Mouse (Mus musculus) midbrain, embryonic 12.5 days (tissue): ENCODE results near the gene Arpc5l. TPM values are rescaled to one million over a fixed set of nuclear protein-coding genes. Genes with fewer than 3 reads are reported as not detected.
A peak's percentile ranks its signal among the peaks of the same experiment; 100 is the strongest.
"Not testable (repeated sequence)": the region's sequence is repeated elsewhere in the genome, so short reads cannot be mapped to it uniquely, and the experiment has no call there.

Experiments used
- ATAC-seq: fragments of 200-750 bp; cut with Nextera tagmentation; 2 replicates; pipeline ENCODE4 v1.8.0; 2017; ENCODE audit warnings: low read depth, moderate TSS enrichment, moderate library complexity; ENCODE audit not compliant: low FRiP score
- H3K27ac ChIP-seq: fragments of 300-500 bp; sonication (generic); replicated peaks from 2 replicates; pipeline ENCODE4 v1.5.1; 2016; ENCODE audit warnings: mild to moderate bottlenecking
- H3K27me3 ChIP-seq: fragments of 300-500 bp; sonication (generic); 2 replicates; pipeline ENCODE4 v1.6.1; 2016; ENCODE audit warnings: mild to moderate bottlenecking
- H3K36me3 ChIP-seq: fragments of 300-500 bp; sonication (generic); 2 replicates; pipeline ENCODE4 v1.6.1; 2016
- H3K4me1 ChIP-seq: fragments of 300-500 bp; sonication (generic); 2 replicates; pipeline ENCODE4 v1.6.1; 2016
- H3K4me2 ChIP-seq: fragments of 300-500 bp; sonication (generic); replicated peaks from 2 replicates; pipeline ENCODE4 v1.6.1; 2016; ENCODE audit warnings: mild to moderate bottlenecking, moderate library complexity
- H3K4me3 ChIP-seq: fragments of 300-500 bp; sonication (generic); 2 replicates; pipeline ENCODE4 v1.5.1; 2016; ENCODE audit warnings: mild to moderate bottlenecking
- H3K9ac ChIP-seq: fragments of 300-500 bp; sonication (generic); replicated peaks from 2 replicates; pipeline ENCODE4 v1.6.1; 2016; ENCODE audit warnings: mild to moderate bottlenecking, moderate library complexity
- H3K9me3 ChIP-seq: fragments of 300-500 bp; sonication (generic); 2 replicates; pipeline ENCODE4 v1.6.1; 2016; ENCODE audit warnings: mild to moderate bottlenecking
- WGBS: fragments of 180-500 bp; shearing (Covaris S2); methylation state at CpG from one replicate; pipeline ENCODE4 v1.1.7; 2016; 5-methylcytosine and 5-hydroxymethylcytosine counted together
- polyA plus RNA-seq: library from polyadenylated mRNA; unstranded; fragments of >200 nt; fragmentation: Nextera tagmentation; extraction: Ambion mirVana; gene quantifications from 2 replicates; pipeline ENCODE4 v1.2.1, GENCODE M21; 2016

Arpc5l gene
- polyA plus RNA-seq, 1 experiment from 2014 or later, result 134 TPM

DNA sequence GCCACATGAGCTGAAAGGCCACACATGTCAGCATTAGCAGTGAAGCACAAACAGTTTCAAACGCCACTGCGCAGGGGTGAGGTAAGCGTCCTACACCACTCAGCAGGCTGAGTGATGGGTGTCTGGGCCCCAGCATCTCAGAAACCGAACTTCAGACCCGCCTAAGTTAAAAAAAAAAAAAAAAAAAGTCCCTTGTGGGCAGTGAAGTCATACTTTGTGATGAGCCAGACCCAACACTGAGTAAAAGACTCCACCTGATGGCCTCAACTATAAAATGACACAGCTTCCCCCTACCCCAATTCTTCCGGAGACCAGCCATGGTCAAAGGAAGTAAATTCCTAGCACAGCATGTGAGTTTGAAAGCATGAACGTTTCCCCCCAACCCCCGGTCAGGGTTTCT is 2.0 kb upstream of the Arpc5l start:
- H3K9ac ChIP-seq, result peak overlapping the region; percentile 95
- 56% methylated on average over 8 of the region's 8 CpGs for WGBS
- H3K27ac ChIP-seq, result no peak overlapping the region
- peaks cover 35% of the 10 kb centered on the region for H3K4me1 ChIP-seq
- H3K36me3 ChIP-seq, result peaks cover 47% of the 10 kb centered on the region
- H3K4me3 ChIP-seq, result peak overlapping the region; percentile 84
- H3K4me2 ChIP-seq, result peak overlapping the region; percentile 97
- H3K9me3 ChIP-seq, result no peaks in the 10 kb centered on the region
- no peak for ATAC-seq
- no peaks in the 10 kb centered on the region for H3K27me3 ChIP-seq

DNA sequence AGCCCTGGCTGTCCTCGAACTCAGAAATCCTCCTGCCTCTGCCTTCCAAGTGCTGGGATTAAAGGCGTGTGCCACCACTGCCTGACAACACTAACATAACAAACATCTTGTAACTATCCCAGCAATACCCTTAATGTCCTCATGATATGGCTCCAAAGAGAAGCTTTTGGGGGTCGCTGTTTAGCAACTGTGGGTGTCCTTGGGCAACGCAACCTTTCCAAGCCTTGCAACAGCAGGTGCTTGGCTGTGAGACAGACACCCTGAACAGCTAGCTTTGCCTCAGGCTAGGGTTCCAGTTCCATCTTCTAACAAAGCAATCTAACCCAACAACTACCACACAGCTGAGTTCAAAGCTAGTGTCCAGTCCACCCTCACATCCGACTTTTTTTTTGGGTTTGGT is 1.6 kb upstream of the Arpc5l start:
- 71% methylated on average over 5 of the region's 5 CpGs for WGBS
- no peak overlapping the region for H3K27ac ChIP-seq

DNA sequence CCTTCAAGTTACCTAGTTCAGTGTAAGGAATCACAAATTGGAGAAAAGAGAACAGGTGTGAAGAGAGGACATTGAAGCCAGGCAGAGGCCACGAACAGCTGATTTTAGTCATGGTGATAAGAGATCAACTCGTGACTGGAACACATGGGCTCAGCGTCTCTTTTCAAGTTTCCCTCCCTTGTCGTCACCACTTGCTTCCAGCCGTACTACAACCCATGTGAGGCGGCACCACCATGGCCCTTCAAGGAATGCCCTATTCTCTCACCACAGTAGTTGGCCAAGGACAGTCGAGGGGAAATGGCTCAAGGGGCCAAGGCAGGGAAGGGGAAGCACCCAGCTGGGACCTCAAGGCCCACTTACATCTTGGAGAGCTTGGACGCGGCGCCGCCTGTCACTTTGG is 776 bp upstream of the Arpc5l start:
- peak overlapping the region; percentile 97 for H3K4me2 ChIP-seq
- H3K27me3 ChIP-seq, result no peaks in the 10 kb centered on the region
- peak overlapping the region; percentile 84 for H3K4me3 ChIP-seq
- no peak for ATAC-seq
- H3K9me3 ChIP-seq, result no peaks in the 10 kb centered on the region
- WGBS, result 1% methylated on average over 11 of the region's 11 CpGs
- H3K9ac ChIP-seq, result peak overlapping the region; percentile 95
- peaks cover 44% of the 10 kb centered on the region for H3K36me3 ChIP-seq
- H3K4me1 ChIP-seq, result peaks cover 43% of the 10 kb centered on the region
- peak overlapping the region; percentile 88; the same call in 1 of the 2 replicates for H3K27ac ChIP-seq

More for the DNA sequence above, 1.6 kb upstream of the Arpc5l start:
- H3K4me3 ChIP-seq, result peak overlapping the region; percentile 84
- ATAC-seq, result no peak
- peaks cover 35% of the 10 kb centered on the region for H3K4me1 ChIP-seq
- H3K9ac ChIP-seq, result peak overlapping the region; percentile 95
- no peaks in the 10 kb centered on the region for H3K27me3 ChIP-seq
- no peaks in the 10 kb centered on the region for H3K9me3 ChIP-seq
- H3K36me3 ChIP-seq, result peaks cover 47% of the 10 kb centered on the region
- peak overlapping the region; percentile 97 for H3K4me2 ChIP-seq

DNA sequence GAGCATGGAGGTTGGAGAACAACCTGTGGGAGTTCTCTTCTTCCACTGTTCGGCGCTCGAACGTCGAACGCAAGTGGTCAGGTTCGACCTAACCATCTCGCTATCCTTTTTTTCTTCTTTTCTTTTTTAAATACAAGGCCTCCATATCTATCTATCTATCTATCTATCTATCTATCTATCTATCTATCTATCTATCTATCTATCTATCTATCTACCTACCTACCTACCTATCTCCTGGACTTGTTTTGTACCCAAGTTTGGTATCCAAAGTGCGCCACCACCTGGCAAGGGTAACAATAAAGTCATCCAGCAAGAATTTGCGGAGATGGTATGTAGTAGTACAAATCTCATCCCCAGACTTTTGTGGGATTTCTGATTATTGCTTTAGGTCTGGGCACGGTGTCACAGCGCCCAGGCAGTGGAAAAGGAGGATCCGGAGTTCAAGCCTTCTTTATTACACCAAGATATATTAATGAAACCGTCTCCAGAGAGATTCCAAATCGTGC is 479 bp downstream of the Arpc5l start, which contains the start of gene Rpl35:
Rpl35 (minus strand) TSS at position 51 of the 506 bp plus-strand sequence.
- WGBS, result 13% methylated on average over 15 of the region's 15 CpGs
- H3K4me3 ChIP-seq, result peak within 1 kb of the TSS; percentile 84
- peak within 1 kb of the TSS; percentile 88 for H3K27ac ChIP-seq
- peak within 1 kb of the TSS; percentile 97 for H3K4me2 ChIP-seq
- no peak for ATAC-seq
- peaks cover 48% of the 10 kb centered on the region for H3K4me1 ChIP-seq
- H3K27me3 ChIP-seq, result no peaks in the 10 kb centered on the region
- no peaks in the 10 kb centered on the region for H3K9me3 ChIP-seq
- peak within 1 kb of the TSS; percentile 95 for H3K9ac ChIP-seq
- H3K36me3 ChIP-seq, result peaks cover 31% of the 10 kb centered on the region

DNA sequence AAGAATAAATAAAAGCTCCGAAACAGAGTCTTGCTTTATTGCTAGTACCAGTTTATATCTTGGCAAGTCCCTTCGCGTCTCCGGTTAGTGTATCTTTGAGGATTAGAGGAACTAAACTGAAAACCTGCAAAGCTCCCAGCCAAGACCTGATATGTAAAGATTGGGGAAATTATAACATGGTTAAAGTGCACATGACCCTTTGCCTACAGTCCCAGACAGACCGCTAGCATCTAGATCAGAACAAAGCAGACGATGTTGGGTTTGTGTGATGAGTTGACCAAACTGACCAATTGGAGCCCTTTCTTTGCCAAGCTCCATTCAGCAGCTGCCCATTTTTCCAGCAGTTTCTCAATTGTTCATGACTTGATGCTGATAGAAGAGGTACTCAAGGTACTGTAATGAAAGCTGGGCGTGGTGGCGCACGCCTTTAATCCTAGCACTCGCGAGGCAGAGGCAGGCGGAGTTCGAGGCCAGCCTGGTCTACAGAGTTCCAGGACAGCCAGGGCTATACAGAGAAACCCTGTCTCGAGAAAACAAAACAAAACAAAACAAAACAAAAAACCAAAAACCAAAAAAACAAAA is 1.1 kb downstream of the Arpc5l start:
- peak overlapping the region; percentile 84 for H3K4me3 ChIP-seq
- H3K9ac ChIP-seq, result no peak overlapping the region

DNA sequence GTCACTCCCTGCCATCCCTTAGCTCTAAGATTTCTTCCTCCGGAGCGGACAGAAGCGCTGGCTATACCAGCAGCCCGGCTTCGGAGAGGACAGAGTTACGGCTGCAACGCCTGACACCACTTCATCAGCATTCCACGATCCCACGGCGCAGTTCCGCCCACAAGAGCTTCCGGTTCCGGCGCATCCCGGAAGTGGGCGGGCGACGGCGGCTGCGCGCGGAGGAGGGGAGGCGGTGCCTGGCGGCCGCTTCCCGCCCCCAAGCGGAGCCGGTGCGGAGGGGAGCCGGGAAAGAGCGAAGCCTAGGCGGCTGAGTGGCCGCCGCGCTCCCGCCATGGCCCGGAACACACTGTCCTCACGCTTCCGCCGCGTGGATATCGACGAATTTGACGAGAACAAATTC is 2.7 kb downstream of the Arpc5l start:
- Histone ChIP-seq H3K9me3 (no peaks in the 10 kb centered on the region), H3K4me2 (peak overlapping the region; percentile 97), H3K4me3 (peak overlapping the region; percentile 82), H3K36me3 (peaks cover 18% of the 10 kb centered on the region), H3K27me3 (no peaks in the 10 kb centered on the region), H3K4me1 (peaks cover 43% of the 10 kb centered on the region), H3K27ac (peak overlapping the region; percentile 91), H3K9ac (peak overlapping the region; percentile 87)
- under 1% methylated on average over 44 of the region's 44 CpGs for WGBS
- peak; percentile 87 for ATAC-seq

More for the DNA sequence above, 1.1 kb downstream of the Arpc5l start:
- no peaks in the 10 kb centered on the region for H3K27me3 ChIP-seq
- no peak for ATAC-seq
- H3K36me3 ChIP-seq, result peaks cover 25% of the 10 kb centered on the region
- peaks cover 48% of the 10 kb centered on the region for H3K4me1 ChIP-seq
- H3K27ac ChIP-seq, result no peak overlapping the region
- H3K9me3 ChIP-seq, result no peaks in the 10 kb centered on the region
- peak overlapping the region; percentile 97 for H3K4me2 ChIP-seq
- 89% methylated on average over 14 of the region's 14 CpGs for whole genome bisulfite sequencing

DNA sequence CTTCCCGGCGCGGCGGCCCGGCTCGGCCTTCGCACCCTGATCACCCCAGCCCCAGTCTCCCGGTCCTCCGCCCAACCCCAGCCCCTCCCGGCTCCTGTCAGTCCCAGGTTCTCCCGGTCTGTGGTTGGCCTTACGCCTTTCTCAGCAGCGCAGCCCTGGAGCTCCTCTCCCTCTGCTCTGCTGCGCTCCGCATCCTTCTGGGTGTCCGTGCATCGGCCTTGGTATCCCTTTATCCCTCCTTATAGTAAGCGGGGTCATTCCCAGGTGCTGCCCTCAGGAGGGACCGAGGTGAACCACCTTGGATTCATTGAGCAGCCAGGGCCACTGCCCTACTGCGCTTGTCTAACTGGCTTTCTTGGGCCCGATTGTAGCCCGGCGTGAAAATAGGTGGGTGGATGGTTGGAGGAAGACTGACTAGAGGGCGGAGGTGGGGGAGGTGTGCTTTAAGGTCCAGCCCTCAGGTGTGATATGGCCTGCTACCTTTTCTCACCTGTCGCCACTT is 3.3 kb downstream of the Arpc5l start:
- peaks cover 38% of the 10 kb centered on the region for H3K4me1 ChIP-seq
- H3K9me3 ChIP-seq, result no peaks in the 10 kb centered on the region
- under 1% methylated on average over 25 of the region's 25 CpGs for WGBS
- peaks cover 18% of the 10 kb centered on the region for H3K36me3 ChIP-seq
- no peaks in the 10 kb centered on the region for H3K27me3 ChIP-seq
- H3K4me2 ChIP-seq, result peak overlapping the region; percentile 97
- H3K27ac ChIP-seq, result peak overlapping the region; percentile 91
- H3K4me3 ChIP-seq, result peak overlapping the region; percentile 82
- H3K9ac ChIP-seq, result peak overlapping the region; percentile 87
- ATAC-seq, result peak; percentile 51

DNA sequence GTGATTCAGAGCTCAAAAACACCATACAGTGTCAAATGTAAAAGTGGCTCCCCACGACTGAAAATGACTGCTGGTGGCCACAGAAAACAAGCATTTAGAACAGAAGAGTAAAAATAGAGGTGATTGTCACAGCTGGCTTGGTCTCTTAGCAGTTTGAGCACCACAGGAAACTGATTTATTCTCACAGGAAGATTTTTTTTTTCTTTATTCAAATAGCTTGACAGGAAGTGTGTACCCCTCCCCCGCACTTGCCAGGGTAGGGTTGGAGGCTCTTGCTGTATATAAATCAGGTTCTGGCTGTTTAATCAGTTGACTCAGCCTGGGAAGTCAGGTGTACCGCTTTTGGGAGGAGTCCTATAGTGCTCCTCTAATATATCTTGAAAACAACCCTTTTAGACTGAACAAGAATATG is 3.8 kb downstream of the Arpc5l start:
- H3K27ac ChIP-seq, result 0 out of 2 replicates have a peak overlapping the region, but pooled peaks have one; percentile 91
- ATAC-seq, result no peak
- H3K4me2 ChIP-seq, result peak overlapping the region; percentile 97
- H3K9ac ChIP-seq, result peak overlapping the region; percentile 87
- no peaks in the 10 kb centered on the region for H3K27me3 ChIP-seq
- H3K9me3 ChIP-seq, result no peaks in the 10 kb centered on the region
- peak overlapping the region; percentile 82 for H3K4me3 ChIP-seq
- peaks cover 36% of the 10 kb centered on the region for H3K4me1 ChIP-seq
- H3K36me3 ChIP-seq, result peaks cover 20% of the 10 kb centered on the region
- WGBS, result 46% methylated on average over 3 of the region's 3 CpGs

DNA sequence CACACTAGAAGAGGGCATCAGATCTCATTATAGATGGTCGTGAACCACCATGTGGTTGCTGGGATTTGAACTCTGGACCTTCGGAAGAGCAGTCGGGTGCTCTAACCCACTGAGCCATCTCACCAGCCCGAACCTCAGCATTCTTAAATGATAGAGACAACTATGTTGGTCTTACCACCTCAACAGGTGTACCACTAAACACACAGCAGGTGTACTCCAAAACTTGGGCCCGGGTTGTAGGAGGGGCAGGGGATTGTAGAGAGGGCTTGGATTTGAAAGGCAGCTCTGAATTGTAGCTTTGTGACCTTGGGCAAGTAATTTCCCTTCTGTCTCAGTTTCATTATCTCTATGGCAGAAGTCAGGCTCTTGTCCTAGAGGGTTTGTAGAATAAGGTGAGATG is 5.0 kb downstream of the Arpc5l start:
- not testable (repeated sequence) for H3K9me3 ChIP-seq, H3K4me2 ChIP-seq, ATAC-seq, H3K9ac ChIP-seq, H3K27ac ChIP-seq, H3K27me3 ChIP-seq, H3K4me3 ChIP-seq
- peaks cover 32% of the 10 kb centered on the region for H3K36me3 ChIP-seq
- H3K4me1 ChIP-seq, result peaks cover 32% of the 10 kb centered on the region
- WGBS, result 91% methylated on average over 5 of the region's 5 CpGs

DNA sequence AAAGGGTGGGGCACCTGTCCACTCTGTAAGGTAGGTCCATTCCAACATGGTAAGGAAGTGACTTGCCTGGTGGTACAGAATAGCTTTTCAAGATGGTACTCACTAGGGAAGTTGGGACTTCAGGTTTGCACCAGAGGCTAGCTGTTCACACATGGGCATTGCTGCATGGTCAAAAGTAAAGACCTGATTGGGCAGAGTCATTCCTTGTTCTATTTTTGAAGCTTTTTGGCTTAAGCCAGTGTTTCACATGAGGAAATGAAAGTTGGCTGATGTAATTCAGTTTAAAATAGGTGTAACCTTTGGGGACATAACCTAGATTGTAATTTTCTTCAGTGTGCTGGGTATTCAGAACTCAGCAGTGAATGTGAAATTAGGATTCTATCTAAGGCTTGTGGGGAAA is 6.1 kb downstream of the Arpc5l start:
- no peaks in the 10 kb centered on the region for H3K9me3 ChIP-seq
- no peaks in the 10 kb centered on the region for H3K27me3 ChIP-seq
- peaks cover 43% of the 10 kb centered on the region for H3K36me3 ChIP-seq
- H3K4me3 ChIP-seq, result no peak overlapping the region
- H3K4me2 ChIP-seq, result no peak overlapping the region
- H3K9ac ChIP-seq, result no peak overlapping the region
- ATAC-seq, result no peak
- H3K27ac ChIP-seq, result no peak overlapping the region
- peaks cover 25% of the 10 kb centered on the region for H3K4me1 ChIP-seq

DNA sequence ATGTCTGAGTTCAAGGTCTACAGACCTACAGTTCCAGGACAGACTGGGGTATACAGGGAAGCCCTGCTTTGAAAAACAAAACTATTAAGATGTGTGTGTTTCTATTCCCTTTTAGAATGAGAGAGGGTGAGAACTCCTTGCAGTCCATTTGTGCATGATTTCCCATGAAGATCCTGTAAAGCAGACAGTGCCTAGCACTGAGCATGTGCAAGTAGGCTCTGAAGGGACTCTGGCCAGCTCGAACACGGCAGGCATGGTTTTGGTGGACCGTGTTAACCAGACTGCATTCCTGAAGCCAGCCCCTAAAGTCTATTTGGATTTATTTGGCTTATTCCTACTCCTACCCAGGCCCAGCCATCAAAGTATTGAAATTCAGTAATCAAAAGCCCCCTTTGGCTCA is 6.8 kb downstream of the Arpc5l start:
- 92% methylated on average over 3 of the region's 3 CpGs for WGBS
- Histone ChIP-seq H3K4me2 (no peak overlapping the region), H3K4me1 (peaks cover 20% of the 10 kb centered on the region), H3K27me3 (no peaks in the 10 kb centered on the region), H3K36me3 (peaks cover 50% of the 10 kb centered on the region), H3K4me3 (no peak overlapping the region), H3K27ac (no peak overlapping the region), H3K9ac (no peak overlapping the region), H3K9me3 (no peaks in the 10 kb centered on the region)
- ATAC-seq, result no peak

DNA sequence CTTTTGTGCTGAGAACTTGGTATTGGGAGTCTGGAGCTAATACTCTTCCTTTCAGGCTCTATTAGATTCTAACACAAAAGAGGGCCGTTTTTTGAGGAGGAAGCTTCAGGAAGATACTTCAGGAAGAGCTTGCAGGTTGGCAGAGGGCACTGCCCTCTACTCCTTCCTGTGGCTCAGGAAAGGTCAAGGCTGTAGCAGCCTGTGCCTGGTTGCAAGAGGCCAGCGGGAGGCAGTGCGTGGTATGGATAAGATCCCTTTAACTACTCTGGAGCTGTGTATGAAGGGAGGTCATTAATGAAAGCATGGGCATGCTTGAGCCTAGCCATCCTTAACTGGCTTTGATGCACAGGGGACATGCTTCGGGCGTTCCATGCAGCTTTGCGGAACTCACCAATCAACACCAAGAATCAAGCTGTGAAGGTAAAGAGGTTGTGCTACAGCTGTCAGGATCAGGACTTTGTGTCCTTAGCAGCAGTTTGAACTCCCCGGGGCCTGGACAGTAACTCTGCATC is 7.7 kb downstream of the Arpc5l start:
- Histone ChIP-seq H3K9ac (no peak overlapping the region), H3K4me1 (peaks cover 17% of the 10 kb centered on the region), H3K27ac (no peak overlapping the region), H3K4me3 (no peak overlapping the region), H3K9me3 (no peaks in the 10 kb centered on the region), H3K27me3 (no peaks in the 10 kb centered on the region), H3K4me2 (no peak overlapping the region), H3K36me3 (peaks cover 57% of the 10 kb centered on the region)
- WGBS, result 85% methylated on average over 7 of the region's 7 CpGs
- no peak for ATAC-seq
